Mouse (Mus musculus) left cerebral cortex, postnatal 36 days (tissue): ENCODE measurements at regions not wholly inside any gene's neighbourhood (a gene's known extent, or its start where the extent isn't known, plus 50 kb on each side); places are given as distances from the start of the nearest gene placed in this dataset. TPM values are rescaled to one million over a fixed set of nuclear protein-coding genes. Genes with fewer than 3 reads are reported as not detected.
A peak's percentile ranks its signal among the peaks of the same experiment; 100 is the strongest.
"Not testable (repeated sequence)": the region's sequence is repeated elsewhere in the genome, so short reads cannot be mapped to it uniquely, and the experiment has no call there.

Experiments
- DNase-seq, 2 experiments: peaks; one replicate each; pipeline ENCODE4 v3.0.0; 2021 to 2022; ENCODE audit warnings: low spot score in 2 of 2, mixed read lengths in 1 of 2
- intact Hi-C: fragments of 180-260 bp; cut with DNase I; formaldehyde crosslinking; loops from one replicate; pipeline ENCODE4 v1.15.1; 2025
- microRNA-seq: library from miRNA; unstranded; fragments of <30 nt; microRNA quantifications from one replicate; pipeline ENCODE4 v1.2.0, GENCODE M21; 2022

DNA sequence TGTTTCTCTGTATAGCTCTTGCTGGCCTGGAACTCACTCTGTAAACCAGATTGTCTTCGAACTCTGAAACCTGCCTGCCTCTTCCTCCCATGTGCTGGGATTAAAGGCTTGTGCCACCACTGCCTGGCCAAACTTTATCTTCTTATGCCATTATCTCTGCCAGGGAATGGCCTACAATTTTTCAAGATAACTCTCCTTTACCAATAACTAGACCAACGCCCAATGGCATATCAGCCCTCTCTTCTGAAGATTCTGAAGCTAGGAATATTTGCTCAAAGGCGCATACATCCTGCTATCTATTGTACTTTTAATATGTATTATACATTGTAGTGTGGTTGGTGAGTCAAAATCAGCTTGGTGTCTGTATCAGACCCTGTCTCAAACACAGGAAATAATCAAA is 235.4 kb upstream of the Cts3 start:
- DNase-seq, intact Hi-C loops: not testable (repeated sequence)

DNA sequence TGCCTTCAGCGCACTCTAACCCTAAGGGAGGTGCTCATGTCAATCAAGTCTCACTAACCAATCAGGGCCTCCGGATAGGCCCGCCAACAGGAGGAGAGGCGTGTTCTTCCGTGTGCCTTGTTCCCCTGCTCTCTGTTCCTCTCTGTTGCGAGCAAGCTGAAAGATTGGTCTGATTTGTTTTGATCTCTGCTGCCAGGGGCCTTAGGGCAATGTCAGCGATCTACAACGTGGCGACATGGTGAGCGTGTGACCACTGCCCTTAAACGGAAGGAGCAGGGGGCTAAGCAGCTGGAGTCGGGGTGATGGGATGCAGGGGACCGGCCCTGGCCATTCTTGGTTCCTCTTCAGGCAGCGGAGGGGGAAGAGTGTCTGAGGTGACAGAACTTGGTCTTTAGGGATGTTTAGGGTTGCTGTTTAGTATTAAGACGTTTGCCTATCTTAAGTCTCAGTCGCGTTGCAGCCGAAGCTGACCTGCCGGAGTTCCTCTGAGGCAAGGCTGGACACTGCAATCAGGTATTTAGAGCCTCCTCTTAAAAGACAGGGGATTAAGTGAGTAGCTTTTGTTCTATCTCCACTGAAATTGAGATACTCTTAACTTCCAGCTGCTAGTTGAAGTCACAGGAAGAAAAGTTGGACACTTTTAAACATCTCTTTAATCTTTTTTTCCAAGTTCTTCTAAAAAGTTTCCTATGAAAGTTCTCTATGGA is 234.4 kb upstream of the Cts3 start:
- peak; percentile 2 to 4 for DNase-seq
- intact Hi-C loops = not testable (repeated sequence)

DNA sequence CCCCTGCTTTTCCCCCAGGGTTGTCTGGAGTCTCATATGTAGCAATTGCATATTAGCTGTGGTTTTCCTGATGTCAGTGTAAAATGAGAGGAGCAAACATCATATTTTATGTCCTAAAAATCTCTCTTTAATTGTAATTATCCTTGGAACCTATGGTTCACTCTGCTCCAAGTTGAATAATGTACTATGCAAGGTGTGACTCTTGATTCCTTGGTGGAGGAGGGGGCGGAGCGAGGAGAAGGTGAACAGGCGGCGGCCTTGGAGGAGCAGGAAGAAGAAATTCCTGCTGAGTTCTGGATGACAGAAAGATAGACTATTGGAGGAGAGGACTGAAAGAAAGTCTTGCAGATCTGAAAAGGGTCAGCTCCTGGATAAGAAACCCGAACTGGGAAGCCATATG is 233.8 kb upstream of the Cts3 start:
- DNase-seq, intact Hi-C loops: not testable (repeated sequence)

DNA sequence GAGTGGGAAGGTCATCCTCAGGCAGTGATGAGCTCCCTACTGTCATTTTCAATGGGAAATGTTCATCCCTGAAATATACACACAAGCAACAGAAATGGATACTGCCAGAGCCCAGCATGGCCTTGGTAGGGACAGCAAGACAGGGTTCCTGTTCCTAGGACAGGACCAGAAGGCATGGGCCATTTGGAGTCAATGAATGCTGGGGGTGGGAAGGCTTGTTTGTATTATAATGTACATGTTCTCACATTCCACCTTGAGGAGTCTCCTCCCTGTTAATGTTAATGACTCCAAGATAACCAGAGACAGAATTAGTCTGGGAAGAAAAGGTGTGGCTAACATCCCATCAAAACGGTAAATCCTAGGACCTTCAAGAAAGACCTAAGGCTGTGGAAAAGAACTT is 193.5 kb upstream of the Cts3 start:
- intact Hi-C loops = not testable (repeated sequence)

More for the DNA sequence above, 193.5 kb upstream of the Cts3 start:
- DNase-seq = not testable (repeated sequence)

Small RNA genes in the stretch of these regions (microRNA-seq; reads per million reads assigned to microRNA genes)
- gene Gm23739 = not detected
